Mouse (Mus musculus) lung, embryonic 14.5 days (tissue): ENCODE data around the gene Lgmn. TPM values are rescaled to one million over a fixed set of nuclear protein-coding genes. Genes with fewer than 3 reads are reported as not detected.

ENCODE experiments used
- ATAC-seq: fragments of 200-750 bp; cut with Nextera tagmentation; 2 replicates; pipeline ENCODE4 v1.8.0; 2017; ENCODE audit warnings: mild to moderate bottlenecking, moderate TSS enrichment, moderate library complexity; ENCODE audit not compliant: insufficient read depth
- DNase-seq: peaks from one replicate; pipeline ENCODE4 v3.0.0-alpha.2; 2015
- H3K27ac ChIP-seq: fragments of 300-500 bp; sonication (generic); 2 replicates; pipeline ENCODE4 v1.5.1; 2014; ENCODE audit warnings: low read depth, mild to moderate bottlenecking, moderate library complexity
- H3K27me3 ChIP-seq: fragments of 300-500 bp; sonication (generic); 2 replicates; pipeline ENCODE4 v1.6.1; 2014; ENCODE audit warnings: low read length, control low read depth; ENCODE audit not compliant: insufficient read depth
- H3K36me3 ChIP-seq: fragments of 300-500 bp; sonication (generic); 2 replicates; pipeline ENCODE4 v1.6.1; 2014; ENCODE audit warnings: control low read depth; ENCODE audit not compliant: insufficient read depth
- H3K4me1 ChIP-seq: fragments of 300-500 bp; sonication (generic); 2 replicates; pipeline ENCODE4 v1.6.1; 2014; ENCODE audit warnings: antibody characterized with exemption, control low read depth; ENCODE audit not compliant: insufficient read depth
- H3K4me2 ChIP-seq: fragments of 300-500 bp; sonication (generic); 2 replicates; pipeline ENCODE4 v1.6.1; 2014; ENCODE audit warnings: mild to moderate bottlenecking
- H3K4me3 ChIP-seq: fragments of 300-500 bp; sonication (generic); 2 replicates; pipeline ENCODE4 v1.5.1; 2014; ENCODE audit warnings: low read depth, low read length
- H3K9ac ChIP-seq: fragments of 300-500 bp; sonication (generic); 2 replicates; pipeline ENCODE4 v1.6.1; 2014
- H3K9me3 ChIP-seq: fragments of 300-500 bp; sonication (generic); 2 replicates; pipeline ENCODE4 v1.6.1; 2016; ENCODE audit warnings: low read depth, low read length, control low read depth
- CTCF ChIP-seq: IDR thresholded peaks from 2 replicates; pipeline ENCODE4 v1.5.1; 2016; ENCODE audit warnings: antibody characterized with exemption, low read depth
- WGBS: fragments of 180-500 bp; shearing (Covaris S2); extraction: QIAGEN DNeasy Blood & Tissue Kit; methylation state at CpG from one replicate; pipeline ENCODE4 v1.1.7; 2014; 5-methylcytosine and 5-hydroxymethylcytosine counted together
- polyA plus RNA-seq: library from polyadenylated mRNA; unstranded; fragments of >200 nt; fragmentation: Nextera tagmentation; extraction: Ambion mirVana; gene quantifications from 2 replicates; pipeline ENCODE4 v1.2.1, GENCODE M21; 2014

Gene Lgmn
- polyA plus RNA-seq, 1 experiment from 2014 or later, result 104 TPM

DNA sequence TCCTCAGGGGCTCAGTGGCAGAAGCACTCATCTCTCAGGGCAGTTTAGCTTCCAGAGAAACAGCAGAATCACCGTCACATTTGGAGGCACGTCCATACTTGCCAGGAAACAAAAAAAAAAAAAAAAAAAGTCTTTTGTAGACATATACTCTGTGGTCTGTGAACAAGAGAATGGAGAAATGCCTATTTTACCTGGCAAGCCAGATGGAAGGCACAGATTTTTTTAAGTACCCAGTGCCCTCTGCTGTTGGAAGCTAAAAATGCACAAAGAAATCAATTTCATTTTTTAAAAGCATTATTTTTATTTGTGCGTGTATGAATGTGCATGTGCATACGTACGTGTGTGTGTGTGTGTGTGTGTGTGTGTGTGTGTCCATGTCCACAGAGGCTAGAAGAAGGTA, 21.6 kb upstream of the Lgmn start:
- Histone ChIP-seq H3K9ac (no peak overlapping the region), H3K27ac (no peak overlapping the region), H3K4me3 (no peak overlapping the region), H3K4me2 (no peak overlapping the region), H3K4me1 (no peaks in the 10 kb centered on the region), H3K9me3 (no peaks in the 10 kb centered on the region), H3K27me3 (no peaks in the 10 kb centered on the region), H3K36me3 (no peaks in the 10 kb centered on the region)
- ATAC-seq (no peak), DNase-seq (peak; percentile 70)
- 60% methylated on average over 5 of the region's 5 CpGs for WGBS
- TF ChIP-seq CTCF, result peak; percentile 62

DNA sequence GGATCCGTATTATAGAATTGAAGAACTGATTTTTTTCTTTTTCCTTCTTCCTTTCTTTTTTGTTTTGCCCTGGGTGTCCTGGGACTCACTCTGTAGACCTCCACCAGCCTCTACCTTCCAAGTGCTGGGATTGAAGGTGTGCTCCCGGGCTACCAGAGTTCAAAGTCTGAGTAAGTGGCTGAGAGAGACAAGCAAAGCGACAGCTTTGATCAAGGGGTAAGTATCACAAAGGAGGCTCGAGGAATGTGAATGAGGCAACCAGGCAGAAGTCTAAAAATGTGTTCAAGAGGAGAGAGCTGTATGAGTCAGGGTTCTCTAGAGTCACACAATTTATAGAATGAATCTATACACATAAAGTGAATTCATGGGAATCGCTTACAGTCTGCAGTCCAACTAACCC, 20.4 kb upstream of the Lgmn start:
- no peaks in the 10 kb centered on the region for H3K36me3 ChIP-seq
- WGBS, result 52% methylated on average over 5 of the region's 5 CpGs
- no peaks in the 10 kb centered on the region for H3K9me3 ChIP-seq
- H3K4me2 ChIP-seq, result no peak overlapping the region
- no peak overlapping the region for H3K4me3 ChIP-seq
- peak overlapping the region; percentile 46; the same call in 1 of the 2 replicates for H3K27ac ChIP-seq
- ATAC-seq (0 out of 2 replicates have a peak, but pooled peaks have one; percentile 12), DNase-seq (no peak)
- H3K27me3 ChIP-seq, result no peaks in the 10 kb centered on the region
- no peaks in the 10 kb centered on the region for H3K4me1 ChIP-seq
- no peak for TF ChIP-seq CTCF
- no peak overlapping the region for H3K9ac ChIP-seq

DNA sequence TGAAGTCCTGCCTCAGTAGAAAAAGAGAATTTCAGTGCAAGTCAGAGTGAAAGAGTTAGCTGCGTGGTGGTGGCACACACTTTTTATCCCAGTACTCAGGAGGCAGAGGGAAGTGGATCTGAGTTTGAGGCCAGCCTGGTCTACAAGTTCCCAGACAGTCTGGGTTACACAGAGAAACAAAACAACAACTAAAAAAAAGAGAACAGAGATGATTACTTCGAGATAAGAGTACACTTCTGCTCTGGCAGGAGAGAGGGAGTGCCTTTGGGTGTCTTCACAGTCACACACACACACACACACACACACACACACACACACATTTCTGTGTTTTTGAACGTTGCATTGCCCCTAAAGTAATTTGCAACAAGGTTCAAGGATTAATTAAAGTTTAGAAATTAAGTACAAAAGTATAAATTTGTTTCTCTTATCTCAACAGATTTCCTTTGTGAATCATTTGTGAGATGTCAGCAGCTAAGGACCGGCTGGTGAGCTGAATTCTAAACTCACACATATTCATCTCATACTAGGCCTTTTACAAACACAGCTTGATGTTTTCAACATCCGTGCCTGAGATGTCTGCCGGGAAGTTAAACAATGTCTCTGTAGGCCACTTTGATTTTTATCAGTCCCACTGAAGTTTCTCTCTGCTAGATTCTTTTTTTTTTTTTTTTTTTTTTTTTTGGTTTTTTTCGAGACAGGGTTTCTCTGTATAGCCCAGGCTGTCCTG, 17.0 kb upstream of the Lgmn start:
- WGBS, result 39% methylated on average over 7 of the region's 7 CpGs
- DNase-seq, result no peak

DNA sequence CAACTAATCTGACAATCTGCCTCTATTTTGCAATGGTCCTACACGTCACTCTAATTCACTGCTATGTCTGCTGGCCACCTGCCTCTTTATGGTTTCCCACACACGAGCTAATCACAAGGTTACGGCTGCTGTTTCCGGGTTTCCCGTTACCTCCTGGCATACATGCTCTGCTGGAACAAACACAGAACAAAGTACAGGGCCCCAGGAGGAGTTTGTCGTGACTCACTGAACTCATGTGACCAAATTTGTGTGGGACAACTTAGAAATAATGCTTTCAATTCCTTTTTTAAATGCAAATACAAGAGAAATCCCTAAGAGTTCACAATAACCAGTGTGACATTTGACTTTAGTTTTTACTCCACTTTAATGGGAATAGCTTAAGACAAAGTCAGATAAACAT, 14.0 kb upstream of the Lgmn start:
- TF ChIP-seq CTCF, result no peak
- Histone ChIP-seq H3K4me2 (no peak overlapping the region), H3K4me1 (no peaks in the 10 kb centered on the region), H3K9me3 (no peaks in the 10 kb centered on the region), H3K27ac (no peak overlapping the region), H3K9ac (no peak overlapping the region), H3K36me3 (no peaks in the 10 kb centered on the region), H3K4me3 (no peak overlapping the region), H3K27me3 (no peaks in the 10 kb centered on the region)
- DNase-seq (no peak), ATAC-seq (no peak)
- WGBS, result 63% methylated on average over 6 of the region's 6 CpGs

More for the DNA sequence above, 17.0 kb upstream of the Lgmn start:
- Histone ChIP-seq H3K4me2 (no peak overlapping the region), H3K27ac (no peak overlapping the region), H3K4me3 (no peak overlapping the region), H3K9ac (no peak overlapping the region), H3K4me1 (no peaks in the 10 kb centered on the region), H3K36me3 (no peaks in the 10 kb centered on the region), H3K9me3 (no peaks in the 10 kb centered on the region), H3K27me3 (no peaks in the 10 kb centered on the region)
- TF ChIP-seq CTCF, result no peak
- ATAC-seq, result no peak

GRCm38 (mm10) chr12:102451126-102451851, 11.7 kb upstream of the Lgmn start:
- Histone ChIP-seq H3K27ac (peak overlapping the region; percentile 42; the same call in 1 of the 2 replicates), H3K27me3 (no peaks in the 10 kb centered on the region), H3K4me2 (no peak overlapping the region), H3K9me3 (no peaks in the 10 kb centered on the region), H3K9ac (no peak overlapping the region), H3K4me3 (no peak overlapping the region), H3K4me1 (no peaks in the 10 kb centered on the region), H3K36me3 (no peaks in the 10 kb centered on the region)
- WGBS, result 73% methylated on average over 8 of the region's 8 CpGs
- DNase-seq, result no peak
- TF ChIP-seq CTCF, result no peak
- ATAC-seq, result no peak

DNA sequence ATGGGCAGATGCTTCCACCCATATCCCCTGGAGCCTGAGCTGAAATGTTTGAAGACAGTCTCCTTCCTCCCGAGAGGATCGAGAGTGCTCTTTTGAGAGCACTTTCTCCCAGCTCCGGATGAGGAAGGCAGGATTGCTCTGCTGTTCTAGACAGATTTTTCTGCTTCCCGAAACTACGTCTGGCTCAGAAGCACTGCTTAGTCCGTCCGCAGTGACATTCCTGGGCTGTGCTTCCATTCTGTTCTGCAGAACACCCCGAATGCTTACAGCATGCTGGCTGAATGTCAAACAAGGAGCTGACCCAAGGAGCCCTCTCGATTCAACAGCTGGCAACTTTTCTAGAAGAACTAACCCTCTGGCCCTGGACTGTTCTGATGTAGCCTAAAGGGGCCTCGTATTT, 10.8 kb upstream of the Lgmn start:
- H3K4me2 ChIP-seq, result no peak overlapping the region
- H3K4me1 ChIP-seq, result no peaks in the 10 kb centered on the region
- H3K9ac ChIP-seq, result no peak overlapping the region; the same call in 1 of the 2 replicates
- DNase-seq, result peak; percentile 40
- 46% methylated on average over 10 of the region's 10 CpGs for WGBS
- H3K4me3 ChIP-seq, result no peak overlapping the region
- H3K9me3 ChIP-seq, result no peaks in the 10 kb centered on the region
- H3K36me3 ChIP-seq, result no peaks in the 10 kb centered on the region
- no peak for ATAC-seq
- H3K27ac ChIP-seq, result no peak overlapping the region
- no peak for TF ChIP-seq CTCF
- no peaks in the 10 kb centered on the region for H3K27me3 ChIP-seq

DNA sequence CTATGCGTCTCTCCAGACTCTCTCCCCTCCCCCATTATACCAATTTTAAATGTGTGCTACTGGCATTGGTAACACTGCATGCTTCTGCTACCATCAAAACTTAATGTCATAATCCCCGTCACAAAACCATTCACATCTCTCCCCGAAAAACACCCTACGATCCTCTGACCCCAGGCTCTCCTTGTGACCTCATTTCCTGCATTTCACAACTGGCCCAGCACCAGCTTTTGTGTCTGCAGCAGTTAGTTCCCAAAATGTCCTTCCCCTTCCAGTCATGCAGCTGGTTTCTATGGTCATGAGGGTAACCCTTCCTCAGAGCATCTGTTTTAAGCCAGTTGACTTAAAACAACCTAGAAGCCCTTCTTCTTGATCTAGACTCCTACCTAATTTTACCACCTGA, 5.8 kb upstream of the Lgmn start:
- peak; percentile 17 for DNase-seq
- no peak overlapping the region for H3K27ac ChIP-seq
- ATAC-seq, result no peak
- no peaks in the 10 kb centered on the region for H3K9me3 ChIP-seq
- WGBS, result 60% methylated on average over 4 of the region's 4 CpGs
- no peak for TF ChIP-seq CTCF
- no peak overlapping the region for H3K9ac ChIP-seq
- H3K36me3 ChIP-seq, result no peaks in the 10 kb centered on the region
- H3K27me3 ChIP-seq, result no peaks in the 10 kb centered on the region
- no peak overlapping the region for H3K4me2 ChIP-seq
- no peak overlapping the region for H3K4me3 ChIP-seq
- H3K4me1 ChIP-seq, result no peaks in the 10 kb centered on the region
